Mouse (Mus musculus): ENCODE measurements around the gene Mup12. TPM values are rescaled to one million over a fixed set of nuclear protein-coding genes. Genes with fewer than 3 reads are reported as not detected.
"Not testable (repeated sequence)": the region's sequence is repeated elsewhere in the genome, so short reads cannot be mapped to it uniquely, and the experiment has no call there.

Gene Mup12
- polyA plus RNA-seq (2012; rRNA removed) (not detected in 2 replicates), polyA plus RNA-seq (2014; fragmentation: Nextera tagmentation; extraction: Ambion mirVana) (not detected in 2 replicates)

GRCm38 (mm10) chr4:60741226-60741625 is at the start of gene Mup12:
Gene Mup12 (minus strand): TSS chr4:60741326.
- not testable (repeated sequence) for H3K9ac ChIP-seq (replicated peaks); H3K36me3 ChIP-seq (replicated peaks; ENCODE audit: control insufficient read depth, insufficient read depth, low read depth); ATAC-seq (ENCODE audit: insufficient read depth); H3K4me3 ChIP-seq (ENCODE audit: insufficient read depth in 1 of 2, low read depth in 2 of 2, low read length in 2 of 2); H3K27ac ChIP-seq; H3K27me3 ChIP-seq (ENCODE audit: control insufficient read depth, insufficient read depth, low read length); H3K4me1 ChIP-seq (replicated peaks; ENCODE audit: control insufficient read depth in 2 of 2, insufficient read depth in 2 of 2, low read length in 1 of 2); H3K9me3 ChIP-seq (ENCODE audit: control insufficient read depth, low read length); H3K4me2 ChIP-seq (ENCODE audit: low read depth); DNase-seq (ENCODE audit: low read depth in 3 of 3, low spot score in 3 of 3)
- WGBS (ENCODE audit: insufficient replicate concordance) = 66% methylated on average over 3 of the region's 4 CpGs

Other genes with a start within 250 kb of the Mup12 start
- not detected in 2 replicates for gene Mup1, start 239.4 kb downstream of the Mup12 start, polyA plus RNA-seq (2012; rRNA removed)
- gene Mup1, start 239.4 kb downstream of the Mup12 start, polyA plus RNA-seq (2014; fragmentation: Nextera tagmentation; extraction: Ambion mirVana) = not detected in 2 replicates
- gene Mup10, start 159.1 kb downstream of the Mup12 start, polyA plus RNA-seq (2012; rRNA removed) = not detected in 2 replicates
- gene Mup10, start 159.1 kb downstream of the Mup12 start, polyA plus RNA-seq (2014; fragmentation: Nextera tagmentation; extraction: Ambion mirVana) = not detected in 2 replicates
- gene Mup11, start 78.9 kb downstream of the Mup12 start, polyA plus RNA-seq (2012; rRNA removed) = not detected in 2 replicates
- gene Mup11, start 78.9 kb downstream of the Mup12 start, polyA plus RNA-seq (2014; fragmentation: Nextera tagmentation; extraction: Ambion mirVana) = not detected in 2 replicates
- not detected in 2 replicates for gene Mup22, start 80.1 kb upstream of the Mup12 start, polyA plus RNA-seq (2012; rRNA removed)
- not detected in 2 replicates for gene Mup22, start 80.1 kb upstream of the Mup12 start, polyA plus RNA-seq (2014; fragmentation: Nextera tagmentation; extraction: Ambion mirVana)

Measured in liver, embryonic 14.5 days (tissue).